Mouse (Mus musculus): ENCODE data around the gene Alkbh7. TPM values are rescaled to one million over a fixed set of nuclear protein-coding genes. Genes with fewer than 3 reads are reported as not detected.

Alkbh7 gene
- polyA plus RNA-seq, 1 experiment from 2014 or later = 35.5 TPM

DNA sequence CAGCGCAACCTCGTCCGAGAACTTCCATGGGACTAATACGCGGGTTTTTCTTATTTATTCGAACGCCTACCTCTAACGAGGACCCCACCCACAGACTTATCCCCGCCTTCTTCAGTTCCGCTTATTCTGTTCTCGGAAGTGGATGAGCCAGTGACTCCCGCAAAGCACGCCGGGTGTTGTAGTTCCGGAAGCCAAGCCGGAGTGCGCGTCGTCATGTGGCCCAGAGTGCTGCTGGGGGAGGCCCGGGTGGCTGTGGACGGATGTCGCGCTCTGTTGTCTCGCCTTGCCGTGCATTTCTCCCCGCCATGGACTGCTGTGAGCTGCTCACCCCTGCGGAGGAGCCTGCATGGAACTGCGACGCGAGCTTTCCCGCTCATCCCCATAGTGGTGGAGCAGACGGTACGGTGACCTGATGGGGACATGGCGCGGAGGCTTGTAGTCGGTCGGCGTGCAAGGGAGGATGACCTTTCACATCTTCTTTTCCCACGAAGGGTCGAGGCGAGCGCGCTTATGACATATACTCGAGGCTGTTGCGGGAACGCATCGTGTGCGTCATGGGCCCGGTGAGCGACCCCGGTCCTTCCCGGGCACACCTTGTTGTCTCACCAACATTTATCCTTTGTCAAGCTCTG, 6.9 kb upstream of the Alkbh7 start, which contains the start of gene Clpp:
Gene Clpp, plus strand, starts transcription at position 191 of the 632 bp plus-strand sequence.
- H3K9me3 ChIP-seq = no peaks in the 10 kb centered on the region
- peaks cover 7% of the 10 kb centered on the region for H3K4me1 ChIP-seq (replicated peaks)
- under 1% methylated on average over 52 of the region's 52 CpGs for WGBS
- peak within 1 kb of the TSS; percentile 87 for H3K4me3 ChIP-seq
- H3K36me3 ChIP-seq = peaks cover 37% of the 10 kb centered on the region
- H3K27ac ChIP-seq = peak within 1 kb of the TSS; percentile 93
- no peaks in the 10 kb centered on the region for H3K27me3 ChIP-seq (ENCODE audit: insufficient read depth, poor library complexity, severe bottlenecking)
- DNase-seq (ENCODE audit: low spot score) = peak; percentile 94

- Histone ChIP-seq H3K9me3 (no peaks in the 10 kb centered on the region), H3K36me3 (peaks cover 45% of the 10 kb centered on the region), H3K4me3 (peak overlapping the region; percentile 87), H3K27me3 (ENCODE audit: insufficient read depth, poor library complexity, severe bottlenecking) (no peaks in the 10 kb centered on the region), H3K4me1 (replicated peaks) (peaks cover 7% of the 10 kb centered on the region), H3K27ac (peak overlapping the region; percentile 93)
- no peak for DNase-seq (ENCODE audit: low spot score)
- 70% methylated on average over 2 of the region's 2 CpGs for WGBS
Measured at GRCm38 (mm10) chr17:56990966-56991365, 6.2 kb upstream of the Alkbh7 start.

DNA sequence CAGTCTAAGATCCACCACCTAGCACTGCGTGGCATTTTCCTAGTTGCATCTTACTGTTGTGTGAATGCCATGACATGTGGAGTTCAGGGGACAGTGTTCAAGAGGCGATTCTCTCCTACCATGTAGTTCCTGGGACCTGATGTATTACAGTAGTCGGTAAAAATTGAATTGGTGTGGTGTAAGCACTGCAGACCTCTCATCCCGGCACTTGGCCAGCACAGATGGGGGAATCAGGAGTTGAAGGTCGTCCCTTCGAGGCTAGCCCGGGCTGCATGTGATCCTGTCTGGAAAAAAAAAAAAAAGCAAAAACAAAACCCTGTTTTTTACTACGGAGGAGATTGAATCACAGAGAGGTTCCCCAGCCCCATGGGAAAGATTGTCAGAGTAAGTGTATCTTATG, 2.1 kb upstream of the Alkbh7 start:
- Histone ChIP-seq H3K36me3 (peaks cover 70% of the 10 kb centered on the region), H3K4me3 (no peak overlapping the region), H3K4me1 (replicated peaks) (peaks cover 23% of the 10 kb centered on the region), H3K9me3 (no peaks in the 10 kb centered on the region), H3K27me3 (ENCODE audit: insufficient read depth, poor library complexity, severe bottlenecking) (no peaks in the 10 kb centered on the region), H3K27ac (no peak overlapping the region)
- WGBS = 94% methylated on average over 8 of the region's 8 CpGs
- no peak for DNase-seq (ENCODE audit: low spot score)

DNA sequence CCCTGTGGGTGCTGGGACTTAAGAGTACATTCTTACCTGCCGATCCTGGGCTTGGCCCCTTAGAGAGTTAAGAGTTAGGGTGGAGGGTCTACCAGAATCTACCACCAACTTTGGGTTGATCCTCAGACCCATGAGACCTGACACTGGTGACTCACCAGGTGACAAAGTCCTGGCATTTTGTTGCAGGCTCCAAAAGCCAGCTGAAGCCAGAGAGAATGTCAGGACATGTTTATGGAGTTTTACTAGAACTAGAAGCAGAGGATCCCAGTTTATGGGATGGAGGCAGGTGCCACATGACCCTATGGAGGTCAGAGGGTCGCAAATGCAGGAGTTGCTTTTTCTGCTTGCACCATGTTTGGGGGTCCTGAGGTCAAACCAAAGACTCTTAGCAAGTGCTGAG, 633 bp upstream of the Alkbh7 start:
- Histone ChIP-seq H3K27me3 (ENCODE audit: insufficient read depth, poor library complexity, severe bottlenecking) (no peaks in the 10 kb centered on the region), H3K4me1 (replicated peaks) (peaks cover 16% of the 10 kb centered on the region), H3K27ac (no peak overlapping the region), H3K36me3 (peaks cover 83% of the 10 kb centered on the region), H3K9me3 (no peaks in the 10 kb centered on the region), H3K4me3 (peak overlapping the region; percentile 69)
- 77% methylated on average over 2 of the region's 2 CpGs for WGBS
- DNase-seq (ENCODE audit: low spot score) = no peak

- H3K27me3 ChIP-seq (ENCODE audit: insufficient read depth, poor library complexity, severe bottlenecking) = no peaks in the 10 kb centered on the region
- H3K4me3 ChIP-seq = no peak overlapping the region
- peaks cover 16% of the 10 kb centered on the region for H3K4me1 ChIP-seq (replicated peaks)
- no peak overlapping the region for H3K27ac ChIP-seq
- DNase-seq (ENCODE audit: low spot score) = no peak
- H3K9me3 ChIP-seq = no peaks in the 10 kb centered on the region
- peaks cover 80% of the 10 kb centered on the region for H3K36me3 ChIP-seq
- 94% methylated on average over 9 of the region's 9 CpGs for WGBS
Measured at GRCm38 (mm10) chr17:56999414-56999813, 2.3 kb downstream of the Alkbh7 start.

GRCm38 (mm10) chr17:56999968-57000609, 3.0 kb downstream of the Alkbh7 start, which contains the start of gene Pspn:
Pspn (minus strand) TSS chr17:57000018.
- no peak for DNase-seq (ENCODE audit: low spot score)
- peaks cover 80% of the 10 kb centered on the region for H3K36me3 ChIP-seq
- no peaks in the 10 kb centered on the region for H3K27me3 ChIP-seq (ENCODE audit: insufficient read depth, poor library complexity, severe bottlenecking)
- H3K4me3 ChIP-seq = no peak within 1 kb of the TSS
- H3K27ac ChIP-seq = no peak within 1 kb of the TSS
- H3K9me3 ChIP-seq = no peaks in the 10 kb centered on the region
- WGBS = 83% methylated on average over 9 of the region's 9 CpGs
- peaks cover 16% of the 10 kb centered on the region for H3K4me1 ChIP-seq (replicated peaks)

DNA sequence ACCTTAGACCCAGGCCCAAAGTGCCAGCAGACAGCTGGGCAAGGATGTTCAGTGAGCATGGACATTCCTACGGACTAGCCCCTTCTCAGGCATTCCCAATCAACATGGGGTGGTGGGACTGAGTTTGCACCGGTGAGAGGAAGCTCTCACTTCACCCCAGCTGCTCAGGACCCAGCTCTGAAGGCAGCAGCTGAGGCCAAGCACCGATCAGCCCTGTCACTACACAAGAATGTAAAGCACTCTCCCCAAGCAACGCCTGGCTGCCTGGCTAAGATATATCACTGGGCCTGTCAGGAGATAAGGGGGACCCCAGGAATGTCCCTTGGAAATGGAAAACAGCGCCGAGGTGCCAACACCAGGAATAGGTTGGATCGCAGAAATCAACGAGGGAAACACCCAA, 4.1 kb downstream of the Alkbh7 start:
- peaks cover 80% of the 10 kb centered on the region for H3K36me3 ChIP-seq
- H3K9me3 ChIP-seq = no peaks in the 10 kb centered on the region
- DNase-seq (ENCODE audit: low spot score) = no peak
- peaks cover 16% of the 10 kb centered on the region for H3K4me1 ChIP-seq (replicated peaks)
- 79% methylated on average over 8 of the region's 8 CpGs for WGBS
- no peak overlapping the region for H3K4me3 ChIP-seq
- H3K27ac ChIP-seq = no peak overlapping the region
- H3K27me3 ChIP-seq (ENCODE audit: insufficient read depth, poor library complexity, severe bottlenecking) = no peaks in the 10 kb centered on the region

DNA sequence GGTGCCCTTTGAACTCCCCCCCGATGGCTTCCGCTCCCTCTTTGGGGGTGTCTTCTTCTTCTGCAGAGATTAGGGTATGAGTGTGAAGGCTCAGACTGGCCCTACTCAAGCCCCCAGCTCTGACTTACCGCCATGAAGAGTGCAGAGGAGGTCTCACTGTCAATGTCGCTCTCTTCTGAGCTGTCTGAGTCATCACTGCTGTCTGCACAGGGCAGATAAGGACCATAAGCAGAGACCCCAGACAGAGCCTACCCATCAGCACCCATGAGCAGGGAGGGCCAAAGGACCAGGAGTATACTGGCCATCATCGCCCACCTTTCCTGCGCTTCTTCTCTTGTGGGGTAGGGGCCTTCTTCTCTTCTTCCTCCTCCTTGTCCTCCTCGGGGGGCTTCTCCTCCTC, 6.9 kb downstream of the Alkbh7 start:
- Histone ChIP-seq H3K4me1 (replicated peaks) (no peaks in the 10 kb centered on the region), H3K27me3 (ENCODE audit: insufficient read depth, poor library complexity, severe bottlenecking) (no peaks in the 10 kb centered on the region), H3K36me3 (peaks cover 96% of the 10 kb centered on the region), H3K4me3 (no peak overlapping the region), H3K9me3 (no peaks in the 10 kb centered on the region), H3K27ac (no peak overlapping the region)
- 89% methylated on average over 7 of the region's 7 CpGs for WGBS
- no peak for DNase-seq (ENCODE audit: low spot score)

DNA sequence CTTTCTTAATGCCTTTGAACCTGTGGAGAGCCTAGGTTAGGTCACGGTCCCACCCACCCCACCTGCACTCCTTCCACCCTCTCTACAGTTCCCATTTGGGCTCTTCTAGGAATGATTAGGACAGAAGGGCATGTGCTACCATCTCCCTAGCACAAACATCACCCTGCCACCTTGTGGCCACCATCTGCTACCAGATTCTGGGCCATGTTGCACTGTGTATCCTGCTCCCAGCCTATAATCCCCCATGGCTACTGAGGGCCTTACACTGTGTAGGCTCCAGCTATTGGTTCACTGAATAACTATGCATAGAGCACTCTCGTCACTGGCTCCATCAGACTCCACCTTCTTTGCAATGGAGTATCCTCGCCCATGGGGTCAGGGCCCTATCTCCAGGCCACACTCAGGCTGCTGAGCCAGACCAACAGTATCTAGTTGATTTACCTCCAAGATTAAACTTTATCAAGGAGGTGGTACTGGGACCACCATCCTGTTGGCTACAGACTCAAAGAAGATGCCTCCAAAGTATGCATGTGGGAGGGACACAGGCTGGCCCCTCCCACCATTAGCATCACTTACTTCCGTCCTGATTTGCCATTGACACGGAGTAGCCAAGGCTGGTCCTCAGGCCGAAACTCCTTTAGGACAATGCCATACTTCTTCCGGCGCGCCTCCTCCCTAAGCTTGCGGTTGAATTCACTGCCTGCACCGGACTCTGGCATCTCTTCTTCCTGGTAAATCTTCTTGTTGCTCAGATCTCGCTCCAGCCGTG, 10.2 kb downstream of the Alkbh7 start:
- Histone ChIP-seq H3K4me1 (replicated peaks) (peaks cover 19% of the 10 kb centered on the region), H3K36me3 (peaks cover 73% of the 10 kb centered on the region), H3K9me3 (no peaks in the 10 kb centered on the region), H3K4me3 (no peak overlapping the region), H3K27me3 (ENCODE audit: insufficient read depth, poor library complexity, severe bottlenecking) (no peaks in the 10 kb centered on the region), H3K27ac (no peak overlapping the region)
- DNase-seq (ENCODE audit: low spot score) = no peak
- 94% methylated on average over 13 of the region's 13 CpGs for WGBS

GRCm38 (mm10) chr17:57010911-57011235, 13.7 kb downstream of the Alkbh7 start:
- DNase-seq (ENCODE audit: low spot score) = no peak
- WGBS = under 1% methylated on average over 19 of the region's 19 CpGs
- no peaks in the 10 kb centered on the region for H3K27me3 ChIP-seq (ENCODE audit: insufficient read depth, poor library complexity, severe bottlenecking)
- H3K9me3 ChIP-seq = no peaks in the 10 kb centered on the region
- H3K36me3 ChIP-seq = peaks cover 38% of the 10 kb centered on the region
- peaks cover 23% of the 10 kb centered on the region for H3K4me1 ChIP-seq (replicated peaks)
- H3K4me3 ChIP-seq = peak overlapping the region; percentile 78
- H3K27ac ChIP-seq = peak overlapping the region; percentile 97

DNA sequence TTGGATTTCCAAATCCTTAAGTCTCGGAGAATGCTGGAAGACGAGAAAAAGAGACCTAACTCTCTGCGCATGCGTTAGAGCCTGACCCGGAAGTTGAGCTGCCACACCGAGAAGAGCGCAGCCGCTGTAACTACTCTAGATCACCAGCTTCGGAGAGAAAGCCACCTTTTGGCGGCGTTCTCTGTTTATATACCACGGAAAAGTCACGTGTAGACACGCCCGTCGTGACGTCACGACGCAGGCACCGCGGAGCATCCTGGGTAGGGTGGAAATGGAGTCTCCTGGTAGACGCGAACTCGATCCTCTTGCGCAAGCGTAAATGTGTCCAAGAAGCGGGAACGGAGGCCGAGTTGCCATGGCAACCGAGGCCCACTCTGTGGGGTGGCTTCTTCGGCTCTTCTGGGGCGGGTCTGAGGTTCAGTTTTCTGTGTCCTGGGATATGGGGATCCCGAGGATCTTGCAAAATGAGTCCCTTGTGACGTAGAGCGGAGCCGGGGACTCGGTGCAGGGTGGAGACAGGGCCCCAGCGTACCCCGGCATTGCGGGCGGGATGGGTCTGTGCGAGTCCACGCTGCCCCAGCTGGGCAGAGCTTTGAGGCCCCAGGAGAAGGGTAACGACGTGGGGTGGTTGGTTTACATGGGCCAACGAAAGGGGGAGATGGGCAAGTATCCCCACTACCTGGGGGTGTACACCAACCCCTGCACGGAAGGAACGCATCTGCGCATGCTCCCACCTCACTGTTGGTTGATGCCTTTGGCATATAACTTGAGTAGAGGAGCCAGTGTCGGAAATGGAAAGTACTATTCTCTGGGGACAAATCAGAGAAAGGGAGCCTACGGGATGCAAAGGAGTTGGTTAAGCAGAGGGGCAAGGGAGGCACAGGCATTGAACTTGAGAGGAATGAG, 14.3 kb downstream of the Alkbh7 start, which contains the start of the genes Gtf2f1 and Gm17949:
Gene Gtf2f1, minus strand, starts transcription at position 53 of the 906 bp plus-strand sequence.
Gene Gm17949, plus strand, starts transcription at position 234 of the 906 bp plus-strand sequence.
- peak within 1 kb of the TSS; percentile 97 for H3K27ac ChIP-seq
- H3K9me3 ChIP-seq = no peaks in the 10 kb centered on the region
- peak within 1 kb of the TSS; percentile 78 for H3K4me3 ChIP-seq
- peaks cover 31% of the 10 kb centered on the region for H3K36me3 ChIP-seq
- H3K27me3 ChIP-seq (ENCODE audit: insufficient read depth, poor library complexity, severe bottlenecking) = no peaks in the 10 kb centered on the region
- DNase-seq (ENCODE audit: low spot score) = peak; percentile 98
- peaks cover 23% of the 10 kb centered on the region for H3K4me1 ChIP-seq (replicated peaks)
- under 1% methylated on average over 51 of the region's 51 CpGs for WGBS

- Histone ChIP-seq H3K4me1 (replicated peaks) (peaks cover 23% of the 10 kb centered on the region), H3K4me3 (peak overlapping the region; percentile 78), H3K27ac (peak overlapping the region; percentile 97), H3K27me3 (ENCODE audit: insufficient read depth, poor library complexity, severe bottlenecking) (no peaks in the 10 kb centered on the region), H3K36me3 (peaks cover 23% of the 10 kb centered on the region), H3K9me3 (no peaks in the 10 kb centered on the region)
- no peak for DNase-seq (ENCODE audit: low spot score)
- 76% methylated on average over 13 of the region's 13 CpGs for WGBS
Measured at GRCm38 (mm10) chr17:57012245-57012795, 15.2 kb downstream of the Alkbh7 start.

Data from hindbrain, embryonic 10.5 days (tissue).